In the genomic region with DNA sequence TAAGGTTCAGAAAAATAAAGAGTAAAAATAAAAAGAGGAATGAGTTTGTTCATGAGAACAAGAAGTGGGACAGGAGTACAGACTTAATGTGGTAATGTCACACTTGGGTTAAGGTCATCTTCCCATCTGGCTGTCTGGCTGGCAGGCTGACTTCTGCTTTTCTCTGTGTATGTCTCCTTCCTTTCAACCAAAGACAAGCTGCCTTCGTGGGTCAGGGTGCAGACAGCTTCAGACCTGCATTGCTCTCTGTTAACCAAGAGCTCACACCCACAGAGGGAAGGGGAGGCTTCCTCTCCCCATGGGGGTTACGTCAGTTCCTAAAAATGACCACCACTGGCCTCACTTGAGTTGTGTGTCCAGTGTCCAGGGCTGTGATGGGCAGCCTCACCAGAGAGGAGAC, we compare ENCODE assay signal across 12 mouse cellular contexts. TPM values are rescaled to one million over a fixed set of nuclear protein-coding genes. Genes with fewer than 3 reads are reported as not detected.
DNase-seq lines count a peak whose midpoint lies in the region; ATAC-seq and TF ChIP-seq lines count a peak whose summit lies in the region.
"Had no signal": no experiment of that assay in that cellular context is flagged by ENCODE, and none has a peak within 500 bp of the region (broad histone marks: within the 10 kb centered on the region; RNA-seq: fewer than 3 reads in every experiment).

No protein-coding gene starts in this region.

- no peak for ATAC-seq in heart, embryonic 11.5 days (replicated peaks; ENCODE audit: insufficient number of reproducible peaks, low FRiP score, low TSS enrichment)

- H3K36me3 ChIP-seq in heart, embryonic 11.5 days (ENCODE audit: control insufficient read depth, insufficient read depth, low read length), result no peaks in the 10 kb centered on the region
- H3K36me3 ChIP-seq in spleen, adult 2 months (ENCODE audit: control insufficient read depth, insufficient read depth, low read length), result no peaks in the 10 kb centered on the region
- H3K36me3 ChIP-seq: liver, embryonic 13.5 days had no signal

- TF ChIP-seq CTCF in spleen, adult 2 months (IDR thresholded peaks at IDR 0.05; ENCODE audit: extremely low read depth, insufficient read depth, insufficient read length, insufficient replicate concordance), result no peak

- 72% methylated on average over 2 of the region's 2 CpGs for WGBS in heart, embryonic 11.5 days (ENCODE audit: insufficient replicate concordance)
- WGBS in spleen, adult 2 months, result 16% methylated on average over 2 of the region's 2 CpGs

- DNase-seq in heart, adult 9 months (ENCODE audit: low spot score in 2 of 2), result peak; percentile 41 to 52
- DNase-seq in spleen, adult 2 months (ENCODE audit: low read depth in 1 of 2, low spot score in 2 of 2), result peak in 1 of 2 experiments; percentile 50
- DNase-seq in spleen, adult 12 weeks (ENCODE audit: low spot score), result no peak
- peak; percentile 62 for DNase-seq in lung, postnatal 25 days (ENCODE audit: low spot score)
- DNase-seq in telencephalon, adult 2 months (ENCODE audit: low read depth, low spot score), result peak; percentile 67
- DNase-seq in cerebellum, adult 18-20 months, result no peak
- DNase-seq in adrenal gland, adult 18-20 months (ENCODE audit: low spot score in 2 of 2), result no peak
- DNase-seq: adrenal gland, postnatal 25 days; cerebellum, postnatal 10 days; kidney, adult 9 months; liver, embryonic 13.5 days had no signal

- no peak overlapping the region for H3K27ac ChIP-seq in heart, embryonic 11.5 days (ENCODE audit: low read depth, low read length)
- H3K27ac ChIP-seq in spleen, adult 2 months (ENCODE audit: insufficient read depth, low read length), result peak overlapping the region; percentile 49
- H3K27ac ChIP-seq: liver, embryonic 13.5 days had no signal

- no peaks in the 10 kb centered on the region for H3K27me3 ChIP-seq in heart, embryonic 11.5 days (ENCODE audit: control insufficient read depth, insufficient read depth, low read length)
- H3K27me3 ChIP-seq in spleen, adult 2 months (ENCODE audit: control insufficient read depth, insufficient read depth, low read length), result no peaks in the 10 kb centered on the region
- H3K27me3 ChIP-seq: liver, embryonic 13.5 days had no signal

- no peaks in the 10 kb centered on the region for H3K9me3 ChIP-seq in heart, embryonic 11.5 days (replicated peaks; ENCODE audit: control insufficient read depth, low read length)
- H3K9me3 ChIP-seq: liver, embryonic 13.5 days had no signal

- TF ChIP-seq POLR2A in spleen, adult 2 months (IDR thresholded peaks at IDR 0.05; ENCODE audit: low read depth, low read length), result no peak

- H3K4me3 ChIP-seq in heart, embryonic 11.5 days (ENCODE audit: low read depth, low read length), result no peak overlapping the region
- no peak overlapping the region for H3K4me3 ChIP-seq in spleen, adult 2 months (ENCODE audit: extremely low read depth, insufficient read depth, insufficient read length)
- H3K4me3 ChIP-seq: liver, embryonic 13.5 days had no signal

- H3K4me1 ChIP-seq in heart, embryonic 11.5 days (ENCODE audit: control insufficient read depth, insufficient read depth, low read length), result peaks cover 11% of the 10 kb centered on the region
- H3K4me1 ChIP-seq in spleen, adult 2 months (ENCODE audit: control insufficient read depth, insufficient read depth, insufficient read length), result peaks cover 28% of the 10 kb centered on the region; the same call in 1 of the 2 replicates

- H3K4me2 ChIP-seq in heart, embryonic 11.5 days, result no peak overlapping the region
- H3K4me2 ChIP-seq: liver, embryonic 13.5 days had no signal

- no peak overlapping the region for H3K9ac ChIP-seq in heart, embryonic 11.5 days (ENCODE audit: low read depth, low read length)
- H3K9ac ChIP-seq: liver, embryonic 13.5 days had no signal

RNA-seq across cellular contexts. Expression of gene Tgfbr1, which starts 37.6 kb away (rescaled TPM):
- 36.8 and 49.2 TPM in 2 replicates for polyA plus RNA-seq in heart, embryonic 11.5 days (2014; fragmentation: Nextera tagmentation; extraction: Ambion mirVana)
- polyA plus RNA-seq in spleen, adult 2 months (2012; rRNA removed), result 4.6 and 5.5 TPM in 2 replicates
- total RNA-seq in adrenal gland, adult 18-20 months (2021), result 10 to 100 TPM; 33.4 to 42.4 TPM

Comparison
In these comparisons a context has a peak if more than half of its experiments do, and no peak if none do; other contexts are left out.
1. DNase-seq: peak in heart, adult 9 months (2 of 2), lung, postnatal 25 days (single experiment) and telencephalon, adult 2 months (single experiment); none in spleen, adult 12 weeks (single experiment), cerebellum, adult 18-20 months (0 of 2) and adrenal gland, adult 18-20 months (0 of 2).